Mouse (Mus musculus) erythroblast, embryonic 14.5 days (primary cell): Measurements from ENCODE around the gene Ascl4.

Experiments used
- GATA1 ChIP-seq: IDR thresholded peaks from 2 replicates; pipeline ENCODE4 v1.6.1; 2012; ENCODE audit warnings: low read length, inconsistent platforms, mixed read lengths
- TAL1 ChIP-seq: IDR thresholded peaks from 3 replicates; pipeline ENCODE4 v1.6.1; 2012; ENCODE audit warnings: low read length, inconsistent platforms, mixed read lengths

GRCm38 (mm10) chr10:85929208-85929591 is 1.7 kb downstream of the Ascl4 start:
- no peak for TF ChIP-seq TAL1
- TF ChIP-seq GATA1, result no peak
